Mouse (Mus musculus): ENCODE data around the gene Gstm1.

The Gstm1 gene

GRCm38 (mm10) chr3:107964656-107965308 lies 53.0 kb downstream of the Gstm1 start:
- no peak for DNase-seq (ENCODE audit: low read depth)

GRCm38 (mm10) chr3:107964026-107964425 lies 53.7 kb downstream of the Gstm1 start:
- DNase-seq (ENCODE audit: low read depth) = no peak
